Mouse (Mus musculus) limb, embryonic 11.5 days (tissue): Measurements from ENCODE around the gene Tmem237. TPM values are rescaled to one million over a fixed set of nuclear protein-coding genes. Genes with fewer than 3 reads are reported as not detected.

ENCODE experiments used
- ATAC-seq: fragments of 200-750 bp; cut with Nextera tagmentation; 2 replicates; pipeline ENCODE4 v1.8.0; 2017; ENCODE audit warnings: low read depth; ENCODE audit not compliant: insufficient number of reproducible peaks, low FRiP score, low TSS enrichment
- DNase-seq: peaks from one replicate; pipeline ENCODE4 v3.0.0-alpha.2; 2015; ENCODE audit warnings: low spot score
- H3K27ac ChIP-seq: fragments of 300-500 bp; sonication (generic); replicated peaks from 2 replicates; pipeline ENCODE4 v1.5.1; 2014; ENCODE audit warnings: low read depth, mild to moderate bottlenecking, low read length
- H3K27me3 ChIP-seq: fragments of 300-500 bp; sonication (generic); 2 replicates; pipeline ENCODE4 v1.6.1; 2014; ENCODE audit warnings: mild to moderate bottlenecking, low read length, mixed read lengths; ENCODE audit not compliant: control insufficient read depth, insufficient read depth
- H3K36me3 ChIP-seq: fragments of 300-500 bp; sonication (generic); 2 replicates; pipeline ENCODE4 v1.6.1; 2014; ENCODE audit warnings: mild to moderate bottlenecking, low read length, moderate library complexity, mixed read lengths; ENCODE audit not compliant: control insufficient read depth, insufficient read depth
- H3K4me1 ChIP-seq: fragments of 300-500 bp; sonication (generic); 2 replicates; pipeline ENCODE4 v1.6.1; 2014; ENCODE audit warnings: low read length, mixed read lengths; ENCODE audit not compliant: control insufficient read depth, insufficient read depth
- H3K4me2 ChIP-seq: fragments of 300-500 bp; sonication (generic); 2 replicates; pipeline ENCODE4 v1.6.1; 2014; ENCODE audit warnings: low read depth, mild to moderate bottlenecking, moderate library complexity; ENCODE audit not compliant: severe bottlenecking
- H3K4me3 ChIP-seq: fragments of 300-500 bp; sonication (generic); 2 replicates; pipeline ENCODE4 v1.5.1; 2014; ENCODE audit warnings: low read depth, low read length
- H3K9ac ChIP-seq: fragments of 300-500 bp; sonication (generic); 2 replicates; pipeline ENCODE4 v1.6.1; 2014; ENCODE audit warnings: mild to moderate bottlenecking, low read length
- H3K9me3 ChIP-seq: fragments of 300-500 bp; sonication (generic); 2 replicates; pipeline ENCODE4 v1.6.1; 2016; ENCODE audit warnings: low read length; ENCODE audit not compliant: control insufficient read depth
- WGBS: fragments of 180-500 bp; shearing (Covaris S2); extraction: QIAGEN DNeasy Blood & Tissue Kit; methylation state at CpG from one replicate; pipeline ENCODE4 v1.1.7; 2014; 5-methylcytosine and 5-hydroxymethylcytosine counted together
- polyA plus RNA-seq: library from polyadenylated mRNA; unstranded; fragments of >200 nt; fragmentation: Nextera tagmentation; extraction: Ambion mirVana; gene quantifications from 2 replicates; pipeline ENCODE4 v1.2.1, GENCODE M21; 2014

The Tmem237 gene
- polyA plus RNA-seq, 1 experiment from 2014 or later, result 39.8 TPM

DNA sequence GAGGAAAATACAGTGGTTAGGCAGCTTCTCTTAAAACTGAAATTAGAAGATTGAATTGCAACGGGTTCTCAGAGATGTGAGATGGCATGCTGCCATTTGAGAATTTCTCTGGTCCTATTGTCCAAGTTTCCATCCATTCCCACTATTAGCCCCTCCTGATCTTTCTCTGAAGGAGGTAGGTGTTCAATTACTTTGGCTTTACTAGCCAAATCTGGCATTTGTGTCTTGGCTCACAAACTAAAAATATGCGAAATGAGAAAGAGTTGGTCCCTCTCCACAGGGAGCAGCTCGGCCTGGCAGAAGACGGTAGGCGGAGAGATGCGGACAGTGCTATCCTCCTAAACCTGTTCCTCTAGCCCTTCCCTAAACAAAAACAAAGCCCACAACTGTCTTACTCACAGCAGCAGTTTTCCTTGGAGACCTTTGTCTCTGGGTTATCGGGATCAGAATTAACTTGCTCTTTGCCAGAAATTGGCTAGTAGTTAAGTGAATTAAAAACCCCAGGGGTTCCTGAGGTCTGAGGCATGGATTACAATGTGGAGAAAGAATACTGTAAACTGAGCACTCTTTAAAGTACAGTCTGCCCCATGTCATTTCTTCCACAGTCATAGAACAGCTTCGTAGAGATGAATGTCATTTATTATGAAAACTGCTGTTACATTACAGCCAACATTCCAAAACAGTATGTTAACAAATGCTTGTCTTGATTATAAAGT, 42.3 kb upstream of the Tmem237 start:
- Histone ChIP-seq H3K4me2 (no peak overlapping the region), H3K36me3 (peaks cover 7% of the 10 kb centered on the region; the same call in 1 of the 2 replicates), H3K9ac (no peak overlapping the region), H3K27ac (no peak overlapping the region), H3K9me3 (no peaks in the 10 kb centered on the region), H3K4me1 (no peaks in the 10 kb centered on the region), H3K4me3 (no peak overlapping the region), H3K27me3 (no peaks in the 10 kb centered on the region)
- 74% methylated on average over 8 of the region's 8 CpGs for WGBS
- DNase-seq (no peak), ATAC-seq (no peak)

DNA sequence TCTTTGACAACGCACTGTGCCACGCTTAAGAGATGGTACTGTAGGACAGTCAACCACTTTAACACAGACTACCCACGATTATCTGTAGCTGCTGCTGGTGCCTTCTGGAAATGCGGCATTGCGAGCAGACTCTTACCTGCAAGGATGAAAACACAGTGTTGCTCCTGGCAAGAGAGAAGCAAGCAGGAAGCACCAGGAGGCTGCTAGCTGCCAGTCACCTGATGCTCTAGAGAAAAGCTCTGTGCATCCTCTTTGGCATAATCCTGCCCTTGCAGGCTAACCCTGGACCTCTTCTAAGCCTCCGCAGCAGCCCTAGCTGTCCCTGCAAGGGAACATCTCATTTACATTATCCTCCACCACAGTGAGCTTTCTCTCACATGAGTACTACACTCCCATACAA, 41.2 kb upstream of the Tmem237 start:
- Histone ChIP-seq H3K27ac (no peak overlapping the region), H3K36me3 (peaks cover 2% of the 10 kb centered on the region; the same call in 1 of the 2 replicates), H3K9me3 (no peaks in the 10 kb centered on the region), H3K4me3 (no peak overlapping the region), H3K9ac (no peak overlapping the region), H3K4me2 (no peak overlapping the region), H3K4me1 (no peaks in the 10 kb centered on the region), H3K27me3 (no peaks in the 10 kb centered on the region)
- no peak for DNase-seq
- WGBS, result 85% methylated on average over 6 of the region's 6 CpGs
- ATAC-seq, result no peak

DNA sequence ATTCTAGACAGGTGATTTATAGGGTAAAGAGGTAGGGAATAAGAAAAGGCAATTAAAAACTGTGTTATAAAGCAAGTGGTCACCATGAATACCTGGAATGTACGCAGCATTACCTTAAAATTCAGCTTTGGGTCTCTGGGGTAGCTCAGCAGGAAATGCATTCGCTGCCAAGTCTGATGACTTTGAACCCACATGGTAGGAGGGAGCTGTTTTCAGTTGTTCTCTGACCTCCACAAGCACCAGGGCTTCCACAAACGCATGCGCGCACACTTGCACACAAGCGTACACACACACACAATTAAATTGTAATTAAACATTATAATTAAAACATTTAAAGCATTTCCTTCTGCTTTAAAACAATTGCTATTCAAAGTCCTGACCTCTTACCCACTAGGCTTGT, 40.7 kb upstream of the Tmem237 start:
- Histone ChIP-seq H3K9me3 (no peaks in the 10 kb centered on the region), H3K4me1 (no peaks in the 10 kb centered on the region), H3K4me2 (no peak overlapping the region), H3K4me3 (no peak overlapping the region), H3K27ac (no peak overlapping the region), H3K27me3 (no peaks in the 10 kb centered on the region), H3K36me3 (no peaks in the 10 kb centered on the region; the same call in 1 of the 2 replicates), H3K9ac (no peak overlapping the region)
- DNase-seq, result no peak
- ATAC-seq, result no peak
- WGBS, result 84% methylated on average over 6 of the region's 6 CpGs

DNA sequence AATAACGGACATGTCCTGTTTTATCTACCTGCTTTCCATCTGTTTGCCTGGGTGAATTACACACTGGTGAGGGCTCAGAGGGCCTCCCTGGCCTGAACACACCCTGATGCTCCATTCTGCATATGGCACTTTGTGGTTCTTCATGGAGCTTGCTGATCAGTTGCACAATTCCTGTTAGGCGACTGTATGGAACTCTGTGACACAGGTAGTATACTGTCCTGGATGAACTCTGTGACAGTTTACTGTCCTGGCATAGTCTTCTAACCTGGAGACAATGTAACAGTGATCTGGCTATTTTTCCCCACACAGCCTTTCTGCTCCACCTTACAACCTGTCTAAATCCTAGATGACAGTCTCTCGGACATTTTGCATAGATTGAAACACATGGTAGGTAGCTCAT, 38.9 kb upstream of the Tmem237 start:
- H3K27ac ChIP-seq, result no peak overlapping the region
- no peaks in the 10 kb centered on the region for H3K9me3 ChIP-seq
- WGBS, result 84% methylated on average over 3 of the region's 3 CpGs
- no peak overlapping the region for H3K4me2 ChIP-seq
- ATAC-seq (no peak), DNase-seq (no peak)
- H3K4me1 ChIP-seq, result no peaks in the 10 kb centered on the region
- no peaks in the 10 kb centered on the region for H3K27me3 ChIP-seq
- H3K9ac ChIP-seq, result no peak overlapping the region
- H3K36me3 ChIP-seq, result no peaks in the 10 kb centered on the region; the same call in 1 of the 2 replicates
- H3K4me3 ChIP-seq, result no peak overlapping the region

DNA sequence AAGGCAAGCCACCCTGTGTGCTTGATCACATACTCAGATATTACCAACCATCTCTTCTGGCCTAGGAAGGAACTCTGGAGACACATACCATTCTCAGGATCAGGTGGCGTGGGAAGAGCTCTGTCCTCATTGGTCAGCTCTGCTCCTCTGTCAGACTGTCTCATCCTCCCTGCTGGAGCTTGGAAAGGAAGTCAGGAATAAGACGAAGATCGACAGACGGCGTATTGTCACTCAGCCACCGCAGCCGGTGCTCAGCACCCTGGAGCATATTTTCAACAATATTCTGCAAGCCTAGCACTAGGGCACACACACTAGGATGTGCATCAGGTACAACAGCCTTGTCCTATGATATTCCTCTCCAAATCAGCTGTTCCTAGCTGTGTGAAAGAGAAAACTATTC, 38.3 kb upstream of the Tmem237 start:
- DNase-seq (no peak), ATAC-seq (no peak)
- Histone ChIP-seq H3K9ac (no peak overlapping the region), H3K27ac (no peak overlapping the region), H3K4me2 (no peak overlapping the region), H3K4me1 (no peaks in the 10 kb centered on the region), H3K4me3 (no peak overlapping the region), H3K36me3 (no peaks in the 10 kb centered on the region; the same call in 1 of the 2 replicates), H3K27me3 (no peaks in the 10 kb centered on the region), H3K9me3 (no peaks in the 10 kb centered on the region)
- 87% methylated on average over 7 of the region's 7 CpGs for WGBS

DNA sequence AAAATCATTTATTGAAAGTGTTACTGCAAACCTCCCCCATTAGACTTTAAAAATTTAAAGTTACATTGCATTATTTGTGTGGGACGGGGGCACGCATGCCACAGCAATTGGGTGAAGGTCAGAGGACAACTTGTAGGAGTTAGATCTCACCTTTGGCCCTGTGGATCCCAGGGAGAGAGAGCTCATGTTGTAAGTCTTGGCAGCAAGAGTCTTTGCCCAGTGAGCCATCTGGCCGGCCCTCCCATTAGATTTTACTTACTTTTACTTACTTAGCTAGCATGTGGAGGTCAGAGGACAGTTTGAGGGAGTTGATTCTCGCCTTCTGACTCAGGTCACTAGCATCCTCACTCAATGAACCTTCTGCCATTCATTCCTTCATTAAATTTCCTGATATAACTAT, 37.6 kb upstream of the Tmem237 start:
- no peak for ATAC-seq
- Histone ChIP-seq H3K4me2 (no peak overlapping the region), H3K9ac (no peak overlapping the region), H3K9me3 (no peaks in the 10 kb centered on the region), H3K36me3 (no peaks in the 10 kb centered on the region), H3K4me3 (no peak overlapping the region), H3K27ac (no peak overlapping the region), H3K27me3 (no peaks in the 10 kb centered on the region), H3K4me1 (no peaks in the 10 kb centered on the region)
- WGBS, result 85% methylated on average over 4 of the region's 4 CpGs
- no peak for DNase-seq

DNA sequence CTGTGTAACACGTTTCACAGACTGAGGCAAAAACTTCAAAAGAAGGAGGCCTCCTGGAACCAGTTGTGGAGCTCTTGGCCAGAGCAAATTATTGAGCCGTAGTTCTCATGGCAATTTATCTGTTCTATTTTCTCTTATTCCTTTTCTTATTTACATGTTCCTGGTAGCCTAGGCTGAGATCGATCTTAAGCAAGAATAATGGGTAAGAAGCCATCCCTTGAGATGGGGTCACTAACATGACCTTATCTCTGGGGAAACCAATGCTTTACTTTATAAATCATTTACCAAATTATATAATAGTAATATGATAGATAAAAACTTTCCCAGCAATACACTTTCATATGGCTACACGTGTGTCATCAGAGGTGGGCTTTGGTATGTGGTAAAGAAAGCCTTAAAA, 32.1 kb upstream of the Tmem237 start:
- no peak for ATAC-seq
- no peak for DNase-seq
- Histone ChIP-seq H3K4me3 (no peak overlapping the region), H3K9me3 (no peaks in the 10 kb centered on the region), H3K9ac (no peak overlapping the region), H3K27me3 (no peaks in the 10 kb centered on the region), H3K4me1 (no peaks in the 10 kb centered on the region), H3K27ac (no peak overlapping the region), H3K4me2 (no peak overlapping the region), H3K36me3 (no peaks in the 10 kb centered on the region)
- WGBS, result 79% methylated on average over 4 of the region's 4 CpGs

DNA sequence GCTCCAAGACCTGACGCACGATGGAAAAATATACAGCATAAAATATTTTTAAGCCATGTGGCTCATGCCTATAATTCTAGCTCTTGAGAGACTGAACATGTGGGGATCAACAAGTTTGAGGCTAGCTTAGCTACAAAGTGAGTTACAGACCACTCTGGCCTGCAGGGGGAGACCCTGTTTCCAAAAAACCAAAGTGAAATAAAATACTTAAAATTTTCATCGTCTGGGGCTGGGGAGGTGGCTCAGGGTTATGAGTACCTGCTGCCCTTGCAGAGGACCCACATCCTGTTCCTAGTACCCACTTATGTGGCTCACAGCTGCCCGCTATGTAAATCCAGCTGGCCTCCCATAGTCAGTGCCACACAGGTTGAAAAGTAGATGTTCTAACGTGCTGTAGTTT, 30.3 kb upstream of the Tmem237 start:
- H3K4me1 ChIP-seq, result no peaks in the 10 kb centered on the region
- H3K27me3 ChIP-seq, result no peaks in the 10 kb centered on the region
- no peak overlapping the region for H3K4me3 ChIP-seq
- no peaks in the 10 kb centered on the region for H3K36me3 ChIP-seq
- H3K9me3 ChIP-seq, result no peaks in the 10 kb centered on the region
- no peak overlapping the region for H3K27ac ChIP-seq
- no peak for ATAC-seq
- 77% methylated on average over 5 of the region's 5 CpGs for WGBS
- H3K4me2 ChIP-seq, result no peak overlapping the region
- DNase-seq, result no peak
- H3K9ac ChIP-seq, result no peak overlapping the region

DNA sequence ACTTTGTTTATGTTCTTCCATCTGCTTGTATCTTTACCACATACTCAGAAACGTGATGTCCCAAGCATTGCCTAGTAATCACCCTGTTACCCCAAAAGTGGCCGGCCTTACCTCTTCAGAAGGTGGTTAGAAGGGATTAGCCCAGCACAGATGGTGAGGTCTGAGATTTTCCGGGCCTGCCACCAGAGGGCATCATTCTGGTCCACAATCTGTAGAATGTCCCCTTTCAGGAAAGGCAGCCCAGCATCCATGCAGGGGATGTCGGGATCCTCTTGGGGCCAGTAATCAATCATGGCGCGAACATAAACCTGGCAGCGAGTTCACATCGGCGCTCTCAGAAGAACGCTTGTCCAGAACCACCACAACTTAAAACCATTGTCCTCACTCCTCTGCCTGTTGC, 24.3 kb upstream of the Tmem237 start:
- DNase-seq (no peak), ATAC-seq (no peak)
- H3K4me3 ChIP-seq, result no peak overlapping the region
- H3K9me3 ChIP-seq, result no peaks in the 10 kb centered on the region
- no peak overlapping the region for H3K27ac ChIP-seq
- H3K27me3 ChIP-seq, result no peaks in the 10 kb centered on the region
- 78% methylated on average over 10 of the region's 10 CpGs for WGBS
- no peaks in the 10 kb centered on the region for H3K36me3 ChIP-seq
- H3K4me2 ChIP-seq, result no peak overlapping the region
- H3K4me1 ChIP-seq, result no peaks in the 10 kb centered on the region
- H3K9ac ChIP-seq, result no peak overlapping the region
